Mouse (Mus musculus): ENCODE measurements around the gene Atg14.

GRCm38 (mm10) chr14:47553380-47553779, 17.1 kb downstream of the Atg14 start:
- TF ChIP-seq HCFC1 (IDR thresholded peaks at IDR 0.05; ENCODE audit: borderline replicate concordance, insufficient read depth, low read length) = no peak
- TF ChIP-seq MAFK (IDR thresholded peaks at IDR 0.05; ENCODE audit: insufficient read depth, low read depth, low read length) = no peak

Measured in ES-E14 (cell line).